Mouse (Mus musculus) forebrain, postnatal 0 days (tissue): ENCODE data around the gene Dapk2. TPM values are rescaled to one million over a fixed set of nuclear protein-coding genes. Genes with fewer than 3 reads are reported as not detected.

ENCODE experiments used
- ATAC-seq: fragments of 200-750 bp; cut with Nextera tagmentation; 2 replicates; pipeline ENCODE4 v1.8.0; 2017; ENCODE audit warnings: mild to moderate bottlenecking, moderate library complexity
- DNase-seq: peaks from one replicate; pipeline ENCODE4 v3.0.0-alpha.2; 2015
- H3K27ac ChIP-seq: fragments of 300-500 bp; sonication (generic); 2 replicates; pipeline ENCODE4 v1.5.1; 2014; ENCODE audit warnings: low read depth, mild to moderate bottlenecking, antibody characterized with exemption, low read length, moderate library complexity, mixed read lengths
- H3K27me3 ChIP-seq: fragments of 300-500 bp; sonication (generic); 2 replicates; pipeline ENCODE4 v1.6.1; 2014; ENCODE audit warnings: mild to moderate bottlenecking, low read length, mixed read lengths; ENCODE audit not compliant: insufficient read depth
- H3K36me3 ChIP-seq: fragments of 300-500 bp; sonication (generic); 2 replicates; pipeline ENCODE4 v1.6.1; 2014; ENCODE audit warnings: mild to moderate bottlenecking, moderate library complexity; ENCODE audit not compliant: insufficient read depth
- H3K4me1 ChIP-seq: fragments of 300-500 bp; sonication (generic); 2 replicates; pipeline ENCODE4 v1.6.1; 2014; ENCODE audit warnings: antibody characterized with exemption; ENCODE audit not compliant: insufficient read depth
- H3K4me2 ChIP-seq: fragments of 300-500 bp; sonication (generic); 2 replicates; pipeline ENCODE4 v1.6.1; 2014; ENCODE audit warnings: low read depth, mild to moderate bottlenecking, moderate library complexity
- H3K4me3 ChIP-seq: fragments of 300-500 bp; sonication (generic); 2 replicates; pipeline ENCODE4 v1.5.1; 2014; ENCODE audit warnings: low read depth, low read length, mixed read lengths
- H3K9ac ChIP-seq: fragments of 300-500 bp; sonication (generic); 2 replicates; pipeline ENCODE4 v1.6.1; 2014; ENCODE audit warnings: mild to moderate bottlenecking
- H3K9me3 ChIP-seq: fragments of 300-500 bp; sonication (generic); 2 replicates; pipeline ENCODE4 v1.6.1; 2016; ENCODE audit warnings: low read length
- CTCF ChIP-seq: sonication (generic); IDR thresholded peaks from 2 replicates; pipeline ENCODE4 v1.5.1; 2016; ENCODE audit warnings: antibody characterized with exemption, control low read depth, low read depth
- WGBS: fragments of 180-500 bp; shearing (Covaris S2); extraction: QIAGEN DNeasy Blood & Tissue Kit; methylation state at CpG from one replicate; pipeline ENCODE4 v1.1.7; 2014; 5-methylcytosine and 5-hydroxymethylcytosine counted together
- polyA plus RNA-seq: library from polyadenylated mRNA; unstranded; fragments of >200 nt; fragmentation: Nextera tagmentation; extraction: Ambion mirVana; gene quantifications from 2 replicates; pipeline ENCODE4 v1.2.1, GENCODE M21; 2015
- total RNA-seq: library from RNA; depleted of rRNA; stranded (reverse); fragments of >200 nt; gene quantifications from 2 replicates; pipeline ENCODE4 v1.2.3, GENCODE M21; 2014

Dapk2 gene
- total and polyA plus RNA-seq, 2 experiments from 2014 or later = 1.5 to 3.4 TPM

- Histone ChIP-seq H3K27ac (no peak overlapping the region), H3K9ac (no peak overlapping the region), H3K27me3 (no peaks in the 10 kb centered on the region), H3K9me3 (no peaks in the 10 kb centered on the region), H3K4me3 (no peak overlapping the region), H3K4me2 (no peak overlapping the region), H3K36me3 (no peaks in the 10 kb centered on the region), H3K4me1 (no peaks in the 10 kb centered on the region)
- 53% methylated on average over 4 of the region's 4 CpGs for WGBS
- TF ChIP-seq CTCF = no peak
- no peak for ATAC-seq
- DNase-seq = no peak
These were observed 82.5 kb downstream of the Dapk2 start for GRCm38 (mm10) chr9:66240493-66240892.

DNA sequence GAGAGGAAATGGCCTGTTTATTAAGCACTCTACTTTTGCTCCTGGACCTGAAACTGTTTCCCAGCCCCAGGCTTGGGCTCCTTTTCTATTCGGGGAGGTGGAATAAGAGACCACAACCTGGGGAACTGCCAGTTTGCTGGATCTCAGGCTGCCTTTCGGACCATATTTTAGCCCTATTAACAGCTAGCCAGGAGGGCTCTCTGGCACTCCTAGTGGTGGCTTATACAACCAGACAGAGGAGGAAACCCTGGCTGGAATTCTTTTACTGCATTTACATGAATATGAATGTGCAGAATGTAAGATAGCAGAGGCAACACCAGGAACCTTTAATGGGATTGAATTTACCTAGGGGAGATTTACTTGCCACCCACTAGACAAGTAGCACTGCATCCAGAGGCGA, 83.0 kb downstream of the Dapk2 start:
- DNase-seq (peak; percentile 26), ATAC-seq (no peak)
- no peaks in the 10 kb centered on the region for H3K27me3 ChIP-seq
- H3K36me3 ChIP-seq = no peaks in the 10 kb centered on the region
- no peaks in the 10 kb centered on the region for H3K4me1 ChIP-seq
- WGBS = 46% methylated on average over 3 of the region's 3 CpGs
- H3K4me2 ChIP-seq = no peak overlapping the region
- TF ChIP-seq CTCF = peak; percentile 73
- H3K9ac ChIP-seq = no peak overlapping the region
- no peak overlapping the region for H3K27ac ChIP-seq
- H3K4me3 ChIP-seq = no peak overlapping the region
- no peaks in the 10 kb centered on the region for H3K9me3 ChIP-seq

GRCm38 (mm10) chr9:66241722-66242121, 83.7 kb downstream of the Dapk2 start:
- DNase-seq (no peak), ATAC-seq (no peak)
- Histone ChIP-seq H3K4me3 (no peak overlapping the region), H3K27ac (no peak overlapping the region), H3K9ac (no peak overlapping the region), H3K36me3 (no peaks in the 10 kb centered on the region), H3K9me3 (no peaks in the 10 kb centered on the region), H3K4me2 (no peak overlapping the region), H3K27me3 (no peaks in the 10 kb centered on the region), H3K4me1 (no peaks in the 10 kb centered on the region)
- 77% methylated on average over 4 of the region's 4 CpGs for WGBS
- TF ChIP-seq CTCF = no peak

GRCm38 (mm10) chr9:66243240-66243639, 85.2 kb downstream of the Dapk2 start:
- no peak overlapping the region for H3K4me2 ChIP-seq
- TF ChIP-seq CTCF = no peak
- H3K27ac ChIP-seq = no peak overlapping the region
- ATAC-seq = no peak
- H3K36me3 ChIP-seq = no peaks in the 10 kb centered on the region
- no peak overlapping the region for H3K9ac ChIP-seq
- WGBS = 75% methylated on average over 4 of the region's 4 CpGs
- H3K4me1 ChIP-seq = no peaks in the 10 kb centered on the region
- no peaks in the 10 kb centered on the region for H3K27me3 ChIP-seq
- H3K4me3 ChIP-seq = no peak overlapping the region
- no peak for DNase-seq
- no peaks in the 10 kb centered on the region for H3K9me3 ChIP-seq

GRCm38 (mm10) chr9:66244079-66244478, 86.1 kb downstream of the Dapk2 start:
- 84% methylated on average over 5 of the region's 5 CpGs for WGBS
- Histone ChIP-seq H3K4me2 (no peak overlapping the region), H3K4me3 (no peak overlapping the region), H3K9me3 (no peaks in the 10 kb centered on the region), H3K4me1 (no peaks in the 10 kb centered on the region), H3K9ac (no peak overlapping the region), H3K27ac (no peak overlapping the region), H3K27me3 (no peaks in the 10 kb centered on the region), H3K36me3 (no peaks in the 10 kb centered on the region)
- ATAC-seq (no peak), DNase-seq (no peak)
- TF ChIP-seq CTCF = no peak

- no peaks in the 10 kb centered on the region for H3K27me3 ChIP-seq
These were observed 87.7 kb downstream of the Dapk2 start for GRCm38 (mm10) chr9:66245707-66246106.

GRCm38 (mm10) chr9:66249281-66249680, 91.3 kb downstream of the Dapk2 start:
- Histone ChIP-seq H3K4me1 (no peaks in the 10 kb centered on the region), H3K36me3 (no peaks in the 10 kb centered on the region), H3K4me2 (no peak overlapping the region), H3K9me3 (no peaks in the 10 kb centered on the region), H3K27me3 (no peaks in the 10 kb centered on the region), H3K27ac (no peak overlapping the region), H3K4me3 (no peak overlapping the region), H3K9ac (no peak overlapping the region)
- 73% methylated on average over 6 of the region's 6 CpGs for WGBS
- ATAC-seq (no peak), DNase-seq (peak; percentile 18)
- no peak for TF ChIP-seq CTCF

More at GRCm38 (mm10) chr9:66245707-66246106, 87.7 kb downstream of the Dapk2 start:
- 56% methylated on average over 4 of the region's 4 CpGs for WGBS
- Histone ChIP-seq H3K4me1 (no peaks in the 10 kb centered on the region), H3K36me3 (no peaks in the 10 kb centered on the region), H3K9ac (no peak overlapping the region), H3K4me2 (no peak overlapping the region), H3K9me3 (no peaks in the 10 kb centered on the region), H3K27ac (no peak overlapping the region), H3K4me3 (no peak overlapping the region)
- ATAC-seq (no peak), DNase-seq (no peak)
- no peak for TF ChIP-seq CTCF
